Mouse (Mus musculus): ENCODE results near the gene Acadl.
A peak's percentile ranks its signal among the peaks of the same experiment; 100 is the strongest.

Acadl gene

GRCm38 (mm10) chr1:66862712-66863511, at the start of gene Acadl:
Acadl (minus strand) TSS chr1:66863277.
- DNase-seq = peak; percentile 23

GRCm38 (mm10) chr1:66912305-66912704, 49.2 kb upstream of the Acadl start:
- no peak for DNase-seq

- DNase-seq = no peak
Measured at GRCm38 (mm10) chr1:66902566-66902965, 39.5 kb upstream of the Acadl start.

GRCm38 (mm10) chr1:66900946-66901345, 37.9 kb upstream of the Acadl start:
- DNase-seq = no peak

GRCm38 (mm10) chr1:66898261-66898660, 35.2 kb upstream of the Acadl start:
- no peak for DNase-seq

GRCm38 (mm10) chr1:66896556-66896955, 33.5 kb upstream of the Acadl start:
- no peak for DNase-seq

- DNase-seq = no peak
Measured at GRCm38 (mm10) chr1:66896125-66896524, 33.0 kb upstream of the Acadl start.

GRCm38 (mm10) chr1:66895837-66896118, 32.7 kb upstream of the Acadl start:
- DNase-seq = no peak

GRCm38 (mm10) chr1:66895093-66895836, 32.2 kb upstream of the Acadl start:
- DNase-seq = no peak

GRCm38 (mm10) chr1:66887175-66887574, 24.1 kb upstream of the Acadl start:
- DNase-seq = no peak

GRCm38 (mm10) chr1:66880217-66880616, 17.1 kb upstream of the Acadl start:
- DNase-seq = no peak

GRCm38 (mm10) chr1:66874740-66875139, 11.7 kb upstream of the Acadl start:
- DNase-seq = no peak

GRCm38 (mm10) chr1:66871591-66871990, 8.5 kb upstream of the Acadl start:
- no peak for DNase-seq

- DNase-seq = no peak
Measured at GRCm38 (mm10) chr1:66865633-66866032, 2.6 kb upstream of the Acadl start.

GRCm38 (mm10) chr1:66863741-66864495, 841 bp upstream of the Acadl start:
- no peak for DNase-seq

GRCm38 (mm10) chr1:66861764-66862672, 1.1 kb downstream of the Acadl start:
- DNase-seq = no peak

- no peak for DNase-seq
Measured at GRCm38 (mm10) chr1:66847506-66847905, 15.6 kb downstream of the Acadl start.

- DNase-seq = no peak
Measured at GRCm38 (mm10) chr1:66845690-66846318, 17.3 kb downstream of the Acadl start.

GRCm38 (mm10) chr1:66841938-66842337, 21.1 kb downstream of the Acadl start:
- DNase-seq = no peak

- no peak for DNase-seq
Measured at GRCm38 (mm10) chr1:66841510-66841909, 21.6 kb downstream of the Acadl start.

GRCm38 (mm10) chr1:66839755-66840438, 23.2 kb downstream of the Acadl start:
- no peak for DNase-seq
